Mouse (Mus musculus): Measurements from ENCODE around the gene Znrf2.
"Not testable (repeated sequence)": the region's sequence is repeated elsewhere in the genome, so short reads cannot be mapped to it uniquely, and the experiment has no call there.

Znrf2 gene

GRCm38 (mm10) chr6:54795971-54796370 lies 20.7 kb upstream of the Znrf2 start:
- CTCF ChIA-PET: interaction anchor here in 1 of 4 experiments (1.5 kb wide), 1 partner anchor 197 kb away, joined by 4 read pairs; the partner anchor contains the start of gene Ggct
- POLR2A ChIA-PET: interaction anchor here in 2 of 4 experiments (0.6 to 0.7 kb wide), 3 partner anchors 22 to 144 kb away, joined by 3 to 8 read pairs (median 3); no protein-coding TSS in a partner anchor

GRCm38 (mm10) chr6:54802348-54802747 lies 14.4 kb upstream of the Znrf2 start:
- CTCF ChIA-PET: no interaction called here

GRCm38 (mm10) chr6:54804066-54804864 lies 12.5 kb upstream of the Znrf2 start:
- CTCF ChIA-PET: interaction anchor here in 1 of 4 experiments (0.6 kb wide), 1 partner anchor 15 kb away, joined by 3 read pairs; no protein-coding TSS in a partner anchor
- POLR2A ChIA-PET: interaction anchor here in 3 of 4 experiments (1.1 to 1.2 kb wide), 3 partner anchors 12 to 15 kb away, joined by 3 to 4 read pairs (median 3); partner anchors contain the start of gene Znrf2 (in 1 of the 3)

More at GRCm38 (mm10) chr6:54802348-54802747, 14.4 kb upstream of the Znrf2 start:
- POLR2A ChIA-PET: interaction anchor here in 2 of 4 experiments (0.6 to 1.4 kb wide), 3 partner anchors 14 to 456 kb away, joined by 3 to 4 read pairs (median 3); partner anchors contain the start of gene Znrf2 (in 1 of the 2)

- ChIA-PET CTCF (interaction anchor here in 1 of 4 experiments (0.6 kb wide), 2 partner anchors 62 to 87 kb away, joined by 5 to 15 read pairs; no protein-coding TSS in a partner anchor), POLR2A (interaction anchor here in 2 of 4 experiments (0.9 to 1.1 kb wide), 3 partner anchors 10 to 13 kb away, joined by 3 to 4 read pairs (median 4); partner anchors contain the start of gene Znrf2 (in 1 of the 2))
Observed at GRCm38 (mm10) chr6:54805779-54806178, 10.9 kb upstream of the Znrf2 start.

GRCm38 (mm10) chr6:54809531-54810313 lies 7.0 kb upstream of the Znrf2 start:
- POLR2A ChIA-PET: interaction anchor here in 3 of 4 experiments (0.7 to 2.1 kb wide), 8 partner anchors 8 to 232 kb away, joined by 3 to 11 read pairs (median 4); partner anchors contain the start of gene Ggct (in 1 of the 3)
- CTCF ChIA-PET: interaction anchor here (0.6 to 1.4 kb wide), 14 partner anchors 15 to 657 kb away, joined by 3 to 7 read pairs (median 3); no protein-coding TSS in a partner anchor

- CTCF ChIA-PET: interaction anchor here (0.6 to 1.4 kb wide), 6 partner anchors 50 to 656 kb away, joined by 3 to 6 read pairs (median 4); no protein-coding TSS in a partner anchor
- POLR2A ChIA-PET: interaction anchor here in 3 of 4 experiments (0.7 to 2.1 kb wide), 4 partner anchors 10 to 183 kb away, joined by 3 to 11 read pairs (median 4); partner anchors contain the start of gene Ggct (in 1 of the 3)
Observed at GRCm38 (mm10) chr6:54810314-54810646, 6.4 kb upstream of the Znrf2 start.

GRCm38 (mm10) chr6:54811546-54812250 lies 5.0 kb upstream of the Znrf2 start:
- CTCF ChIA-PET: interaction anchor here in 1 of 4 experiments (0.6 to 1.0 kb wide), 3 partner anchors 17 to 383 kb away, joined by 3 read pairs; partner anchors contain the start of gene Wipf3
- POLR2A ChIA-PET: interaction anchor here in 1 of 4 experiments (1.2 to 2.6 kb wide), 2 partner anchors 78 to 130 kb away, joined by 3 to 7 read pairs; partner anchors contain the start of gene Mturn

GRCm38 (mm10) chr6:54812276-54812675 lies 4.4 kb upstream of the Znrf2 start:
- ChIA-PET CTCF (interaction anchor here in 1 of 4 experiments (1.0 kb wide), 2 partner anchors 17 to 130 kb away, joined by 3 read pairs; no protein-coding TSS in a partner anchor), POLR2A (interaction anchor here in 1 of 4 experiments (1.2 to 2.6 kb wide), 4 partner anchors 14 to 131 kb away, joined by 3 to 7 read pairs (median 4); partner anchors contain the start of gene Mturn)

- CTCF ChIA-PET: interaction anchor here in 2 of 4 experiments (0.5 to 0.6 kb wide), 3 partner anchors 119 to 989 kb away, joined by 3 read pairs; no protein-coding TSS in a partner anchor
- POLR2A ChIA-PET: interaction anchor here in 3 of 4 experiments (0.6 to 7.4 kb wide), 51 partner anchors 8 to 386 kb away, joined by 3 to 65 read pairs (median 4); partner anchors contain the start of genes Gars (in 2 of the 3), Ggct (in 2 of the 3) and Mturn (in 2 of the 3)
Observed at GRCm38 (mm10) chr6:54815428-54816130, 1.1 kb upstream of the Znrf2 start.

- POLR2A ChIA-PET: interaction anchor here in 3 of 4 experiments (0.6 to 7.4 kb wide), 30 partner anchors 8 to 221 kb away, joined by 3 to 65 read pairs (median 5); partner anchors contain the start of genes Gars (in 2 of the 3) and Ggct (in 1 of the 3)
- CTCF ChIA-PET: no interaction called here
Observed at GRCm38 (mm10) chr6:54817266-54817767, 601 bp downstream of the Znrf2 start.

GRCm38 (mm10) chr6:54818389-54818788 lies 1.7 kb downstream of the Znrf2 start:
- ChIA-PET CTCF (interaction anchor here in 3 of 4 experiments (0.5 to 1.3 kb wide), 4 partner anchors 14 to 24 kb away, joined by 3 to 11 read pairs (median 5); no protein-coding TSS in a partner anchor), POLR2A (interaction anchor here in 2 of 4 experiments (1.0 to 7.4 kb wide), 10 partner anchors 9 to 59 kb away, joined by 4 to 65 read pairs (median 6); no protein-coding TSS in a partner anchor)

GRCm38 (mm10) chr6:54819272-54819671 lies 2.6 kb downstream of the Znrf2 start:
- POLR2A ChIA-PET: interaction anchor here in 3 of 4 experiments (0.6 to 7.4 kb wide), 10 partner anchors 10 to 277 kb away, joined by 3 to 65 read pairs (median 6); no protein-coding TSS in a partner anchor
- CTCF ChIA-PET: interaction anchor here in 2 of 4 experiments (0.7 to 1.3 kb wide), 2 partner anchors 15 to 25 kb away, joined by 3 to 4 read pairs; no protein-coding TSS in a partner anchor

GRCm38 (mm10) chr6:54819746-54820145 lies 3.0 kb downstream of the Znrf2 start:
- POLR2A ChIA-PET: interaction anchor here in 3 of 4 experiments (0.6 to 7.4 kb wide), 11 partner anchors 9 to 278 kb away, joined by 3 to 65 read pairs (median 5); no protein-coding TSS in a partner anchor
- CTCF ChIA-PET: no interaction called here

- CTCF ChIA-PET: no interaction called here
Observed at GRCm38 (mm10) chr6:54822348-54822747, 5.6 kb downstream of the Znrf2 start.

GRCm38 (mm10) chr6:54824561-54824960 lies 7.8 kb downstream of the Znrf2 start:
- CTCF ChIA-PET: not testable (repeated sequence)
- POLR2A ChIA-PET: interaction anchor here in 2 of 4 experiments (0.5 to 0.8 kb wide), 3 partner anchors 18 to 72 kb away, joined by 3 to 4 read pairs (median 3); no protein-coding TSS in a partner anchor

More at GRCm38 (mm10) chr6:54822348-54822747, 5.6 kb downstream of the Znrf2 start:
- POLR2A ChIA-PET: interaction anchor here in 2 of 4 experiments (0.6 to 1.8 kb wide), 6 partner anchors 9 to 170 kb away, joined by 3 to 5 read pairs (median 4); partner anchors contain the start of gene Ggct (in 1 of the 2)

- POLR2A ChIA-PET: interaction anchor here in 3 of 4 experiments (0.5 to 9.1 kb wide), 16 partner anchors 9 to 1851 kb away, joined by 3 to 65 read pairs (median 3); partner anchors contain the start of genes Znrf2 (in 3 of the 3) and Ggct (in 1 of the 3)
- CTCF ChIA-PET: no interaction called here
Observed at GRCm38 (mm10) chr6:54827481-54827880, 10.8 kb downstream of the Znrf2 start.

Measured in embryonic stem cell, embryonic (primary cell).